Mouse (Mus musculus) ES-Bruce4 (cell line): ENCODE results near the gene Olfr1337. TPM values are rescaled to one million over a fixed set of nuclear protein-coding genes. Genes with fewer than 3 reads are reported as not detected.
"Not testable (repeated sequence)": the region's sequence is repeated elsewhere in the genome, so short reads cannot be mapped to it uniquely, and the experiment has no call there.

Experiments used
- H3K27ac ChIP-seq: 2 replicates; pipeline ENCODE4 v1.5.1; 2012; ENCODE audit warnings: low read length, inconsistent platforms; ENCODE audit not compliant: insufficient read depth
- H3K27me3 ChIP-seq: 2 replicates; pipeline ENCODE4 v1.6.1; 2012; ENCODE audit warnings: mild to moderate bottlenecking, low read length, inconsistent platforms; ENCODE audit not compliant: control insufficient read depth, poor library complexity, insufficient read depth, severe bottlenecking
- H3K36me3 ChIP-seq: 2 replicates; pipeline ENCODE4 v1.6.1; 2012; ENCODE audit warnings: inconsistent platforms, mild to moderate bottlenecking, low read length, moderate library complexity; ENCODE audit not compliant: control insufficient read depth, poor library complexity, insufficient read depth, severe bottlenecking
- H3K4me1 ChIP-seq: one replicate; pipeline ENCODE4 v1.8.1; 2011; ENCODE audit warnings: low read length; ENCODE audit not compliant: control insufficient read depth, insufficient read depth
- H3K4me3 ChIP-seq: 2 replicates; pipeline ENCODE4 v1.5.1; 2011; ENCODE audit warnings: low read depth, mild to moderate bottlenecking, low read length
- H3K9ac ChIP-seq: 2 replicates; pipeline ENCODE4 v1.6.1; 2012; ENCODE audit warnings: low read depth, mild to moderate bottlenecking, inconsistent platforms; ENCODE audit not compliant: poor library complexity, severe bottlenecking
- H3K9me3 ChIP-seq: replicated peaks from 2 replicates; pipeline ENCODE4 v1.6.1; 2012; ENCODE audit warnings: mild to moderate bottlenecking, low read length, inconsistent platforms; ENCODE audit not compliant: control insufficient read depth, poor library complexity, insufficient read depth, severe bottlenecking
- CTCF ChIP-seq: IDR thresholded peaks from one replicate; pipeline ENCODE4 v1.8.1; 2011; ENCODE audit warnings: low read depth, low read length
- EP300 ChIP-seq: IDR thresholded peaks from 2 replicates; pipeline ENCODE4 v1.6.1; 2011; ENCODE audit warnings: low read depth, low read length; ENCODE audit not compliant: insufficient read depth
- POLR2A ChIP-seq: IDR thresholded peaks from one replicate; pipeline ENCODE4 v1.8.1; 2011; ENCODE audit warnings: low read length; ENCODE audit not compliant: insufficient read depth
- polyA plus RNA-seq: library from polyadenylated mRNA; stranded (reverse); fragments of >200 nt; gene quantifications from 2 replicates; pipeline ENCODE4 v1.2.4, GENCODE M21; 2011; ENCODE audit warnings: low read depth; ENCODE audit not compliant: missing spikeins, insufficient read depth, insufficient read length

Olfr1337 gene
- not detected in 2 replicates for polyA plus RNA-seq

DNA sequence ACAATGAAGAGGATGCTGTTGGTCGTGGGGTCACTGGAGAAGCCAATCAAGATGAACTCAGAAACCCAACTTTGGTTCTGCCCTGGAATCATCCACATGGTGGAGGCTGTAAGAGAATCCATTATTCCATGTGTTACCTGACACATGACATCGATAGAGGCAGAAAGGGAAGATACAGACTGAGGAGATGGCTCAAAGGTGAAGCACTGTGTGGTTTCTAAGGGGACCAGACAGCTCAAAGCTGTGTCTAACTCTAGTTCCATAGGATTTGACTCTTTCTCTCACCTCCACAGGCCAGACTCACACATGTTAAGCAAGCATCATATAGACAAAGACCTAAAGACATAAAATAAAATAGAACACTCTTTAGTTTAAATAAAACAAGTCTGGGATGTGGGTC, at the start of gene Olfr1337:
Olfr1337 (minus strand) TSS at position 101 of the 400 bp plus-strand sequence.
- TF ChIP-seq CTCF (no peak), POLR2A (no peak), EP300 (no peak)
- Histone ChIP-seq H3K4me3 (no peak within 1 kb of the TSS), H3K4me1 (no peaks in the 10 kb centered on the region)

DNA sequence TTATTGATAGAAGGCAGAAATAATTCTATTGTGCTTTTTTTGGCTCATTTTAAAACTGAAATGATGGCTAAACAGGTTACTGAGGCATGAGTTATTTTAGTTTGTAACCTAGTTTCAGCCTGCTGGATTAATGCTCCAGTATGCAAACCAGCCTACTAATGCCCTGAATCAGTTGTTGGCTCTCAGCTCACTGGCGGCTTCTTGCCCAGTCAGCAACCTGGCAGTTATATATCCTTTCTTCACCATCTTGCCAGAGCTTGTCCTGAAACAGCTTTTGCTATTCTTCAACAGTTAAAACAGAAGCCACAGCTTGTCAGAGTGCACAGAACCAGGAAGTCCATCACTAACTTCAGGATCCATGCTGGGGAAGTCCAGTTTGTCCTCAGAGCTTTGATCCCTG, 36.5 kb upstream of the Olfr1337 start:
- Histone ChIP-seq H3K36me3 (no peaks in the 10 kb centered on the region), H3K9me3 (no peaks in the 10 kb centered on the region; the same call in 1 of the 2 replicates), H3K27ac (no peak overlapping the region), H3K9ac (no peak overlapping the region), H3K27me3 (no peaks in the 10 kb centered on the region), H3K4me1 (no peaks in the 10 kb centered on the region), H3K4me3 (no peak overlapping the region)
- TF ChIP-seq CTCF, result no peak
- TF ChIP-seq POLR2A, result no peak
- no peak for TF ChIP-seq EP300

More for the DNA sequence above, at the start of gene Olfr1337:
- Histone ChIP-seq H3K36me3 (no peaks in the 10 kb centered on the region), H3K27me3 (no peaks in the 10 kb centered on the region), H3K9ac (no peak within 1 kb of the TSS), H3K9me3 (no peaks in the 10 kb centered on the region), H3K27ac (no peak within 1 kb of the TSS)

DNA sequence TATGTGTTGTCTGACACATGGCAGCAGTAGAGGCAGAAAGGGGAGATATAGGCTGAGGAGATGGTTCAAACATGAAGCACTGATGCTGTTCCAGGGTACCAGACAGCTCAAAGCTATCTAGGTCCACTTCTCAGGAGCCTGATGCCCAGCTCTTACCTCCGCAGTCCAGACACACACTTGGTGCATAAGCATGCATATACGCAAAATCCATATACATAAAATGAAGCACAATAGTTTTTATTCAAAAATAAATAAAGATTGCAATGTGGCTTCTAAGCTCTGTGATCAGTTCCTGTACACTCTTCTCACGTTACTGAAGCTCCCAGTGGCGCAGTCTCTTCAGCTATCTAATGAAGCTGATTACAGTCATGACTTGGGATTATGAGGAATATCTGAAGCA, 27.5 kb upstream of the Olfr1337 start, which contains the start of gene Olfr1335:
Olfr1335 (minus strand) TSS at position 101 of the 400 bp plus-strand sequence.
- TF ChIP-seq CTCF (no peak), EP300 (no peak), POLR2A (no peak)
- H3K27ac ChIP-seq, result no peak within 1 kb of the TSS
- no peaks in the 10 kb centered on the region for H3K4me1 ChIP-seq
- H3K4me3 ChIP-seq, result no peak within 1 kb of the TSS
- no peak within 1 kb of the TSS for H3K9ac ChIP-seq
- H3K36me3 ChIP-seq, result no peaks in the 10 kb centered on the region
- no peaks in the 10 kb centered on the region for H3K9me3 ChIP-seq
- H3K27me3 ChIP-seq, result no peaks in the 10 kb centered on the region

DNA sequence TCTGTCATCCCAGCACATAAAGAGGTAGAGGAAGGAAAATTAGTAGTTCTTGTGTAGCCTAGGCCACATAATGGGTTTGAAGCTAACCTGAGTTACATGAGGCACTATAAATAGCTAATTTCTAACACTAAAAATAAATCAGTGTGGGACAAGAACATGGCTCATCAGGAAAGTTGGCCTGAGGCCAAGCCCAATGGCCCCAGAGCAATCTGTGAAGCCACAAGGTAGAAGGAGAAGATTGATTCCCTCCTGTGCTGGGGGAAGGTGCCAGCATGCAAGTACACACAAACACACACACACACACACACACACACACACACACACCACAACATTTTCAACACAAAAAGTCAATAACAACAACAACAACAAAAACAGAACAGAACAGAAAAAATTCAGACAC, 10.4 kb upstream of the Olfr1337 start:
- not testable (repeated sequence) for H3K36me3 ChIP-seq, H3K4me3 ChIP-seq, H3K9ac ChIP-seq, H3K4me1 ChIP-seq, H3K27me3 ChIP-seq, H3K27ac ChIP-seq, H3K9me3 ChIP-seq

DNA sequence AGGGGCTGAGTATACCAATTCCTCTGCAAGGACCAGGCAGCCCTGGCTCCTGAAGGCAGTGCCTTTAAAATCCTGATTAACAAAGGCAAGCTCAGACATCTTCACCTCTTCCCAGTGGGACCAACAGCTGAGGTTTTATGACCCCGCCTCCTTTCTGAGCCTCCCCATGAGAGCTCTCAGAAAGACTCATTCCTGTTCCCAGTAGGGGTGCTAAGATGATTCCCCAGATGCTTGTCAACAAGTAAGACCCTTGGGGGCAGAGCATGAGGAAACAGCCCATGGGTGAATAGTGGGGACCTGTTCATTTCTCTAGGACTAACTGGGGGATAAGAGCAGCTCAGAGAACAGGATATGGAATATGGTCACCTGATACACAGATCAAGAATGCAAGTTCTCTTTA, 23.7 kb downstream of the Olfr1337 start, which contains the start of gene Olfr1338:
Olfr1338 (minus strand) TSS at position 101 of the 400 bp plus-strand sequence.
- Histone ChIP-seq H3K9ac (no peak within 1 kb of the TSS), H3K27me3 (no peaks in the 10 kb centered on the region), H3K4me3 (no peak within 1 kb of the TSS), H3K9me3 (no peaks in the 10 kb centered on the region), H3K27ac (no peak within 1 kb of the TSS), H3K4me1 (no peaks in the 10 kb centered on the region), H3K36me3 (no peaks in the 10 kb centered on the region)
- TF ChIP-seq CTCF, result no peak
- TF ChIP-seq EP300, result no peak
- TF ChIP-seq POLR2A, result no peak

DNA sequence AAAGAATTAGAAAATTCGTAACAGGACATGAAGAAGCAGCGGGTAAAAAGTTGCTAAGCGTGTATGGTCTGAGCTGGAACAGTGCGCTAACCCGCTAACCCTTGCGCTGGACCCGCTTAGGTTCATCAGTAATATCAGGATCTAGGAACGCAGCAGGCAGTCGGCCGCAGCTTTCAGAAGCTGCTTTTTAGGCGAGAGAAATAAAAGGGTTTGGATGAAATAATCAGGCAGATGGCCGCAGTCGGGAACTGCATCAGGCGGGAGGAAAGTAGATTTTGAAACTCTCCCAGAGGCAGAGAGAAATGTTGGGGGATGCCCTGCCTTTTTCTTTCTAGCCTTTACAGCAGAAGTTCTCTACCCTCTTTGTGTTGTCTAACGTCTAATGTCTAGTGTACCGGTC, 40.5 kb downstream of the Olfr1337 start:
- Histone ChIP-seq H3K27me3 (peaks cover 1% of the 10 kb centered on the region; the same call in 1 of the 2 replicates), H3K4me1 (peaks cover 2% of the 10 kb centered on the region), H3K4me3 (peak overlapping the region; percentile 51), H3K36me3 (no peaks in the 10 kb centered on the region), H3K9ac (peak overlapping the region; percentile 65), H3K9me3 (peaks cover 13% of the 10 kb centered on the region), H3K27ac (peak overlapping the region; percentile 39)
- TF ChIP-seq EP300 (no peak), CTCF (no peak), POLR2A (no peak)
